Mouse (Mus musculus) left cerebral cortex, adult 11 months (tissue): ENCODE results near the gene Atp2b1.

Experiments used
- DNase-seq: peaks from one replicate; pipeline ENCODE4 v3.0.0; 2022; ENCODE audit warnings: low spot score

Atp2b1 gene

DNA sequence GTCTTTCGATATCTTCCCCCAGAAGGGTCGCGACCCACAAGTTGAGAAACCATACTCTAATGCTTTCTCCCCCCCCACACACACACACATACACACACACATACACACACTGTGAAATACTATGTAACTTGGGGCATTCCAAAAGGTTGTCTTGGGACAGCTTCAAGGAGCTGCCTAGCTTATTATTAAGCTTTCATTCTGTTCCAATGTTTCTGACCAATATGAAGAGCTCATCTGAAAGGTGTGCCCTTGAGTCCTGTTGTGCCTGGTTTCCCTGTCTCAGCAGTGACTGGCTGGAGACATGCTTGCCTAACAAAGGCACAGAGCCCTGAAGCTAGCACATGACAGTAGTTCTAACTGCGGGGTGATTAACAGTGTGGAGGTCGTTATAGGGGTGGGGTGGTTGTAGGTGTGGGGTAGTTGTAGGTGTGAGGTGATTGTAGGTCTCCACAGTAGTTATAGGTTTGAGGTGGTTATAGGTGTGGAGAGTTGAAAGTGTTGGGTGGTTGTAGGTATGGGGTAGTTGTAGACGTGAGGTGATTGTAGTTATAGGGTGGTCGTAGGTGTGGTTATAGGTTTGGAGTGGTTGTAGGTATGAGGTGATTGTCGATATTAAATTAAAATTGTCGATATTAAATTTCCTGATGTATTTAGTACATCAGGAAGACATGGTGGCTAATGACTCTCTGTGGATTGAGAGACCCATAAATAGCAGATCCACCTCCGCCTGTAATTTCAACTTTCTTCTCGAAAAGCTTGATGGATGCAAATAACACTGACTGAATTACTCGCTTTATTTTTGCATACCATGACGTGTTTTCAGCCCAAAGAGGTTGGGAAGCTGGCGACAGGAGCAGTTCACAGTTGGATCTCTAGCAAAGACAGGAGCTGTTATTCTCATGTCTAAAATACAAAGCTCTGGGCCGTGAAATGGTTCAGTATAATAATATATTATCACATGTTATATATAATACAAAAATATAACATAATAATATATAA lies 119.9 kb downstream of the Atp2b1 start:
- no peak for DNase-seq

DNA sequence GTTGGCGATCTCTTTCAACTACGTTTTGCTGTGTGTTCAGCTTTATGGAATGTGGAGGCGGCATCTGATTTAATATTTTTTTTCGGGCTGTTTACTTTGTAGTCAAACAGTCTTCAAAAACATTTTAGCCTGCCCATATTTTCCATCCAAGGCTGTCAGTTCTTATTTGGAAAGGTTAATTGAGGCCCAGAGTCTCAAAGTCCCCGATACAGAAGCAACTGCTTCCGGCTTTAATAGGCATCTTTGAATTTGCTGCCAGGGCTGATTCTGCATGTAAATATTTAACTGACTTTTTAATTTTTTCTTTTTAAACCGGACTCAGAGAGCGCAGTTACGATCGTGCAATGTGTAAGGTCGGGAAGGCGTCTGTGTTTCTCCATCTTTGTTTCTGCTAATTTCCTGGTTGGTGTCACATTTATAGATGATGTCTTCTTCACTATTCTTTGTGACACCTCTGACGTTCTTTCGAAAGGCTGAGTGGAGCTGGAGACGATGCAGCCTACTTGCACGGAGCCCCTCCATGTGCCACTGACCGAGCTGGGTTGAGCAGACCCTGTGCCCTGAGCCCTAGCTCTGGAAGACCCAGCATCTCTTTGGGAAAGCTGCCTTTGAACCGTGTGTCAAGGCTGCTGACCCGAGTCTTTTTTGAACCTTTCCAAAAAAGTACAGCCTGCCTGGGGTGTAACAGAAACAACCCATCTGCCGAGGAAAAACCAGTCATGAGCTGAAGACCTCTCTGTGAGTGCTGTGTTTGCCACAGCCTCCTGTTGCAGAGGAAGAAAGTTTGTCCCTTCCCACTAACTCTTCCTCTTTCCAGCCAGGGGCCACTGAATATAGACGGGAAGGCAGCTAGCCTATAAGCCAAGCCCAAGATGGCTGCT lies 123.2 kb downstream of the Atp2b1 start:
- DNase-seq = no peak

- no peak for DNase-seq
Measured at GRCm38 (mm10) chr10:99038866-99039265, 124.7 kb downstream of the Atp2b1 start.

DNA sequence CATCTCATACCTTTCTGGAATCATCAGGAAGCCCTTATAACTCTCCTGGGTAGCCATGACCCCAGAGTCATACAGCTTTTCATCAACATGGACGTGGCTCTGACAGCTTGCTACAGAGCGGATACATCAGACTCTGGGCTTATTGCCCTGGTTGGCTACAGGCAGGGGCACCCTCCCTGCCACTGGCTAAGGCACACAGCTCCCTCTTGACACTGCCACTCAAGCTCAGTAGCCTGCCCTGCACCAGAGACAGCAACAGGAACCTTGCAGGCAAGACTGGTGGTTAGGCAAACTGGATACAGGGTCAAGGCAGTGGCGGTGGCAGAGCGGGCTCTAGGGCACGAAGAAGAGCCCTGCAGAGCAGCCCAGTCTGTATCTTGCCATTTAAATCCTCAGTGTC lies 126.0 kb downstream of the Atp2b1 start:
- DNase-seq = no peak

GRCm38 (mm10) chr10:99046756-99047550 lies 132.7 kb downstream of the Atp2b1 start:
- no peak for DNase-seq

DNA sequence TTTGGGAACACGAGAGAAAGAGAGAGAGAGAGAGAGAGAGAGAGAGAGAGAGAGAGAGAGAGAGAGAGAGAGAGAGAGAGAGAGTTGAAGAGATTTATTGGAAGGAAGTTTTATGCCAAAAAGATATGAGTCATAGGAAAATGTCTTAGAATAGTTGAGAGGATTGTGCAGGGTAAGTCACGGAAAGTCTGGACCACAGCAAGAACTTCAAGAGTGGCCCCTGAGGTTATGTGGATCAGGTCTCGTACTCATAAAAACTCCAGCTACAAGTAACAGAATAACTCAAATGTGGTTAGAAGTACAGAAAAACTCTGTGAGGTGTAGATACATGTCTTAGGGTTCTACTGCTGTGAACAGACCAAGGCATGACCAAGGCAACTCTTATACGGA lies 133.3 kb downstream of the Atp2b1 start:
- DNase-seq = no peak

GRCm38 (mm10) chr10:99050093-99050492 lies 135.9 kb downstream of the Atp2b1 start:
- DNase-seq = no peak

DNA sequence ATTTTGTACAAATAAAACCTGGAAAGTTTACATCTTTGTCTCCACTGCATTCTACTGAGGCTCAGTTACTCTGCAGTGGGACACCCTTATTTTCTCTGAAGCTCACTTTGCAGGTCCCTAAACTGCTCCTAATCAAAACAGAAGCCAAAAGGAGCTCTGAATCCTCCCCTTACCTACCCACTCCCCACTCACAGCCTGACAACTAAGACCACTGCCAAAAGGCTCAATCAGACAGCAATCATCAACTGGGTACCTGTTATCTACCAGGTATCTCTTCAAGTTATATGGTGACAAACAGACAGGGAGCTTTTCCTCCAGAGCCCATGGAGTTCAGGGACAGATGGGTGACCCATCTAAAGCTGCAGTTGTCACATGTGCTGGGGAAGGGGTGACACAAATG lies 138.9 kb downstream of the Atp2b1 start:
- DNase-seq = no peak

DNA sequence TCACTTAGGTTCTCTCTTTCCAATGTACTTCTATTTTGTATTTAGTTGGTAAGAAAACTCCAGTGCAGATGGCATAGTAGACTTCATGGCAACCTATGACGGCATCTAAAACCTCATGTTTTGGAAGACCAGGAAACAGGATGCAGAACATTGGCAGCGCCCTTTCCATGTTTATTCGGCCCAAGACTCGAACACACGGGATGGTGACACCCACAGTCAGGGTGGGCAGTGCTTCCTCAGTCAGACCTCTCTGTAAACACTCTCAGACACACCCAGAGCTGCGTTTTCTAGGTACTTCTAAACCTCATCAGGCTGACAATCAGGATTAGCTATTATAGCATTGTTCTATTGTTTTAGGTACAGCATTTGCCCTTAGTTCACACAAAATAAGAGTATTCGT lies 146.4 kb downstream of the Atp2b1 start:
- no peak for DNase-seq

GRCm38 (mm10) chr10:99061418-99061817 lies 147.2 kb downstream of the Atp2b1 start:
- no peak for DNase-seq

DNA sequence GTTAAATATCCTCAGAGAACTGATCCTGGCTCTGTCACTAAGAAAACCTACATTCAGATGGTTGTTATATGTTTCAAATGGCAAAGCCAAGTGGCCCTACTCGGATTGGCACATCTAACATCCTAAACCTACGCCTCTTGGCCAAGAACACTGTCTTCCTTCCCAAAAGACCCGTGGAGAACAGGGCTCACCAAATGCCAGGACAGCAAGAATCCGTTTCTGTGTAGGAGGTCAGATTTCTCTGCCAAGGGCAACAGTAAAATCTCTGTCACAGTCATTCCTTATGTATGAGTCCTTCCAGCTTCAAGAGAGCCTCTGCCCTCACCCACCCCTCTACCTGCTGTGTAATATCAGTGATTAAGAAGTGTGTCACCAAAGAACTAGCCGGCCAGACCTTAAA lies 148.3 kb downstream of the Atp2b1 start:
- no peak for DNase-seq
